Mouse (Mus musculus): ENCODE data around the gene Fam19a3. TPM values are rescaled to one million over a fixed set of nuclear protein-coding genes. Genes with fewer than 3 reads are reported as not detected.

Fam19a3 gene
- 0.45 and 0.62 TPM in 2 replicates for polyA plus RNA-seq (2012; rRNA removed)

GRCm38 (mm10) chr3:104781471-104781903, at the start of gene Fam19a3:
Gene Fam19a3 (minus strand): TSS chr3:104781840.

GRCm38 (mm10) chr3:104817991-104818748, 36.5 kb upstream of the Fam19a3 start, which contains the start of gene Mov10:
Gene Mov10 (minus strand): TSS chr3:104818563.

GRCm38 (mm10) chr3:104788075-104788474, 6.4 kb upstream of the Fam19a3 start, which contains the start of gene Rhoc:
Gene Rhoc (plus strand): TSS chr3:104788375.

GRCm38 (mm10) chr3:104780561-104781420, 849 bp downstream of the Fam19a3 start, which contains the start of gene Ppm1j:
Gene Ppm1j (plus strand): TSS chr3:104781056.

Other genes starting within 250 kb of the Fam19a3 start
- gene Slc16a1, start 143.2 kb downstream of the Fam19a3 start, polyA plus RNA-seq (2012; rRNA removed), result 11.1 and 13.4 TPM in 2 replicates
- 2.6 and 5.0 TPM in 2 replicates for gene Ppm1j, start 784 bp downstream of the Fam19a3 start, polyA plus RNA-seq (2012; rRNA removed)
- gene Rhoc, start 6.5 kb upstream of the Fam19a3 start, polyA plus RNA-seq (2012; rRNA removed), result 35.0 and 39.1 TPM in 2 replicates
- gene Mov10, start 36.7 kb upstream of the Fam19a3 start, polyA plus RNA-seq (2012; rRNA removed), result 7.1 and 7.4 TPM in 2 replicates
- 13.4 and 13.8 TPM in 2 replicates for gene St7l, start 82.2 kb upstream of the Fam19a3 start, polyA plus RNA-seq (2012; rRNA removed)
- 52.9 and 53.6 TPM in 2 replicates for gene Capza1, start 82.7 kb upstream of the Fam19a3 start, polyA plus RNA-seq (2012; rRNA removed)
- 1.2 and 1.3 TPM in 2 replicates for gene Wnt2b, start 180.1 kb upstream of the Fam19a3 start, polyA plus RNA-seq (2012; rRNA removed)